Mouse (Mus musculus): ENCODE results near the gene Gbp8.
"Not testable (repeated sequence)": the region's sequence is repeated elsewhere in the genome, so short reads cannot be mapped to it uniquely, and the experiment has no call there.

GRCm38 (mm10) chr5:105139409-105140088 lies at the start of gene Gbp8, which contains the start of the genes Gbp9 and Gbp4:
- TF ChIP-seq POLR2A (IDR thresholded peaks at IDR 0.05; ENCODE audit: borderline replicate concordance, insufficient read depth, low read length); CTCF (IDR thresholded peaks at IDR 0.05; ENCODE audit: borderline replicate concordance, insufficient read depth, low read depth, low read length): not testable (repeated sequence)
